ENCODE assay signal across 11 mouse cellular contexts in genomic region chr5:24303199-24303598, GRCm38 (mm10). TPM values are rescaled to one million over a fixed set of nuclear protein-coding genes. Genes with fewer than 3 reads are reported as not detected.
DNase-seq lines count a peak whose midpoint lies in the region; ATAC-seq and TF ChIP-seq lines count a peak whose summit lies in the region.
"Had no signal": no experiment of that assay in that cellular context is flagged by ENCODE, and none has a peak within 500 bp of the region (broad histone marks: within the 10 kb centered on the region; RNA-seq: fewer than 3 reads in every experiment).

No protein-coding gene starts in this region.

- no peaks in the 10 kb centered on the region for H3K27me3 ChIP-seq in lung, postnatal 0 days (replicated peaks; ENCODE audit: insufficient read depth, low read length)
- no peaks in the 10 kb centered on the region for H3K27me3 ChIP-seq in hindbrain, embryonic 16.5 days (replicated peaks; ENCODE audit: control insufficient read depth, insufficient read depth, low read length)
- H3K27me3 ChIP-seq: lung, embryonic 15.5 days; stomach, embryonic 15.5 days had no signal

- no peak overlapping the region for H3K4me3 ChIP-seq in gastrocnemius, adult 2 months
- no peak overlapping the region for H3K4me3 ChIP-seq in lung, postnatal 0 days (ENCODE audit: low read depth, low read length)
- H3K4me3 ChIP-seq in hindbrain, embryonic 16.5 days (ENCODE audit: low read length) = no peak overlapping the region
- H3K4me3 ChIP-seq: heart, embryonic 10.5 days; lung, embryonic 15.5 days; stomach, embryonic 15.5 days had no signal

- no peak overlapping the region for H3K4me2 ChIP-seq in lung, postnatal 0 days (replicated peaks; ENCODE audit: low read depth, low read length)
- H3K4me2 ChIP-seq in hindbrain, embryonic 16.5 days (ENCODE audit: low read length) = no peak overlapping the region
- H3K4me2 ChIP-seq: lung, embryonic 15.5 days; stomach, embryonic 15.5 days had no signal

- no peak for ATAC-seq in lung, postnatal 0 days
- no peak for ATAC-seq in hindbrain, embryonic 16.5 days

- H3K9ac ChIP-seq in lung, postnatal 0 days (replicated peaks; ENCODE audit: low read depth) = no peak overlapping the region
- no peak overlapping the region for H3K9ac ChIP-seq in hindbrain, embryonic 16.5 days (ENCODE audit: low read depth, low read length)
- H3K9ac ChIP-seq: lung, embryonic 15.5 days; stomach, embryonic 15.5 days had no signal

- 52% methylated on average over 3 of the region's 3 CpGs for WGBS in lung, postnatal 0 days
- WGBS in hindbrain, embryonic 16.5 days = 59% methylated on average over 3 of the region's 3 CpGs

- intact Hi-C loops in gastrocnemius, adult 2 months (cut with DNase I) = loop anchor here (1.0 kb wide), 1 partner anchor 36 kb away; no protein-coding TSS in a partner anchor

- no peak overlapping the region for H3K27ac ChIP-seq in gastrocnemius, adult 2 months
- H3K27ac ChIP-seq in lung, postnatal 0 days (ENCODE audit: low read length) = no peak overlapping the region
- H3K27ac ChIP-seq in hindbrain, embryonic 16.5 days (ENCODE audit: low read depth, low read length) = no peak overlapping the region
- H3K27ac ChIP-seq: heart, embryonic 10.5 days; lung, embryonic 15.5 days; stomach, embryonic 15.5 days had no signal

- no peak for TF ChIP-seq EP300 in lung, postnatal 0 days (IDR thresholded peaks at IDR 0.05)

- peak; percentile 65 for DNase-seq in gastrocnemius, adult 2 months
- no peak for DNase-seq in gastrocnemius, postnatal 10 days
- peak; percentile 75 for DNase-seq in 416B (ENCODE audit: low read depth)
- peak; percentile 45 for DNase-seq in adrenal gland, postnatal 25 days
- DNase-seq in lung, postnatal 0 days (ENCODE audit: low spot score) = peak; percentile 32
- DNase-seq in MN1 (ENCODE audit: low spot score) = no peak
- DNase-seq in frontal cortex, postnatal 14 days (ENCODE audit: low spot score in 2 of 2) = no peak

- H3K36me3 ChIP-seq in lung, postnatal 0 days (ENCODE audit: insufficient read depth, low read length) = no peaks in the 10 kb centered on the region
- H3K36me3 ChIP-seq in hindbrain, embryonic 16.5 days (ENCODE audit: control insufficient read depth, insufficient read depth, low read length) = no peaks in the 10 kb centered on the region
- H3K36me3 ChIP-seq: heart, embryonic 10.5 days; lung, embryonic 15.5 days; stomach, embryonic 15.5 days had no signal

- H3K4me1 ChIP-seq in lung, postnatal 0 days (ENCODE audit: insufficient read depth, low read depth, low read length) = no peaks in the 10 kb centered on the region
- no peaks in the 10 kb centered on the region for H3K4me1 ChIP-seq in hindbrain, embryonic 16.5 days (ENCODE audit: control insufficient read depth, insufficient read depth, low read depth, low read length)
- H3K4me1 ChIP-seq: lung, embryonic 15.5 days; stomach, embryonic 15.5 days had no signal

- peak; percentile 75 for TF ChIP-seq CTCF in gastrocnemius, adult 2 months (IDR thresholded peaks at IDR 0.05)
- TF ChIP-seq CTCF in lung, postnatal 0 days (IDR thresholded peaks at IDR 0.05) = peak; percentile 63

- no peaks in the 10 kb centered on the region for H3K9me3 ChIP-seq in lung, postnatal 0 days (ENCODE audit: low read length)
- H3K9me3 ChIP-seq in hindbrain, embryonic 16.5 days (ENCODE audit: control insufficient read depth, low read length) = peaks cover 4% of the 10 kb centered on the region; the same call in 1 of the 2 replicates
- H3K9me3 ChIP-seq: heart, embryonic 10.5 days; lung, embryonic 15.5 days; stomach, embryonic 15.5 days had no signal

RNA-seq across cellular contexts. Expression of gene Kcnh2, which starts 48.2 kb away (rescaled TPM):
- 1 to 10 TPM; 1.4 to 2.2 TPM for total RNA-seq in gastrocnemius, adult 2 months (2021)
- 10 to 100 TPM in 1 of 2 experiments, 1 to 10 TPM in 1; 5.4 to 10.8 TPM for total RNA-seq in gastrocnemius, postnatal 10 days (2021)
- 12.7 and 26.0 TPM in 2 replicates for total RNA-seq in adrenal gland, postnatal 25 days (2021)
- 5.0 and 5.8 TPM in 2 replicates for polyA plus RNA-seq in lung, postnatal 0 days (2015; fragmentation: Nextera tagmentation; extraction: Ambion mirVana)
- 13.0 and 14.0 TPM in 2 replicates for polyA plus RNA-seq in hindbrain, embryonic 16.5 days (2015; fragmentation: Nextera tagmentation; extraction: Ambion mirVana)

Comparison
In these comparisons a context has a peak if more than half of its experiments do, and no peak if none do; other contexts are left out.
1. DNase-seq: peak in gastrocnemius, adult 2 months (single experiment), 416B (single experiment), adrenal gland, postnatal 25 days (single experiment) and lung, postnatal 0 days (single experiment); none in gastrocnemius, postnatal 10 days (single experiment), MN1 (single experiment) and frontal cortex, postnatal 14 days (0 of 2).